Mouse (Mus musculus) R1 (cell line): Measurements from ENCODE around the gene Comtd1.

Experiments
- DNase-seq: peaks from one replicate; pipeline ENCODE4 v3.0.0-alpha.2; 2018; ENCODE audit warnings: low read depth, low spot score

The Comtd1 gene

GRCm38 (mm10) chr14:21848166-21849154 lies at the start of gene Comtd1:
TSS of gene Comtd1 (minus strand) at chr14:21848977.
- DNase-seq, result peak; percentile 96

GRCm38 (mm10) chr14:21892341-21892659 lies 43.5 kb upstream of the Comtd1 start:
- no peak for DNase-seq

GRCm38 (mm10) chr14:21891581-21892340 lies 43.0 kb upstream of the Comtd1 start:
- no peak for DNase-seq

- DNase-seq, result no peak
Measured at GRCm38 (mm10) chr14:21890430-21890829, 41.7 kb upstream of the Comtd1 start.

- no peak for DNase-seq
Measured at GRCm38 (mm10) chr14:21866816-21867215, 18.0 kb upstream of the Comtd1 start.

- DNase-seq, result no peak
Measured at GRCm38 (mm10) chr14:21866291-21866690, 17.5 kb upstream of the Comtd1 start.

- DNase-seq, result peak; percentile 19
Measured at GRCm38 (mm10) chr14:21856886-21857285, 8.1 kb upstream of the Comtd1 start.

- DNase-seq, result no peak
Measured at GRCm38 (mm10) chr14:21855961-21856360, 7.2 kb upstream of the Comtd1 start.

- no peak for DNase-seq
Measured at GRCm38 (mm10) chr14:21854271-21854670, 5.5 kb upstream of the Comtd1 start.

- DNase-seq, result peak; percentile 94
Measured at GRCm38 (mm10) chr14:21853456-21854109, 4.8 kb upstream of the Comtd1 start.

GRCm38 (mm10) chr14:21851996-21852791 lies 3.4 kb upstream of the Comtd1 start:
- no peak for DNase-seq

GRCm38 (mm10) chr14:21850419-21851127 lies 1.8 kb upstream of the Comtd1 start:
- no peak for DNase-seq

GRCm38 (mm10) chr14:21849524-21850418 lies 994 bp upstream of the Comtd1 start:
- DNase-seq, result peak; percentile 81

GRCm38 (mm10) chr14:21847381-21848165 lies 1.2 kb downstream of the Comtd1 start:
- DNase-seq, result peak; percentile 89

- DNase-seq, result no peak
Measured at GRCm38 (mm10) chr14:21846827-21847380, 1.9 kb downstream of the Comtd1 start.

GRCm38 (mm10) chr14:21843263-21843662 lies 5.5 kb downstream of the Comtd1 start:
- no peak for DNase-seq

GRCm38 (mm10) chr14:21841819-21842592 lies 6.8 kb downstream of the Comtd1 start:
- DNase-seq, result no peak
